Mouse (Mus musculus): ENCODE measurements around the gene Ermp1.

- no peak for TF ChIP-seq CTCF (IDR thresholded peaks at IDR 0.05; ENCODE audit: insufficient read depth, low read depth, low read length)
- no peak for TF ChIP-seq POLR2A (IDR thresholded peaks at IDR 0.05; ENCODE audit: insufficient read depth, low read depth, low read length)
These were observed 17.9 kb upstream of the Ermp1 start for GRCm38 (mm10) chr19:29666164-29666563.

Data from olfactory bulb, adult 2 months (tissue).